Mouse (Mus musculus) mesoderm, embryonic 11.5 days (tissue): ENCODE measurements at regions not wholly inside any gene's neighbourhood (a gene's known extent, or its start where the extent isn't known, plus 50 kb on each side); places are given as distances from the start of the nearest gene placed in this dataset.

ENCODE experiments used
- DNase-seq: peaks from one replicate; pipeline ENCODE4 v3.0.0-alpha.2; 2012; ENCODE audit warnings: low read depth, low spot score

- peak; percentile 19 for DNase-seq
Observed at GRCm38 (mm10) chr15:31673038-31673437, 71.4 kb downstream of the Fam173b start.

- DNase-seq, result no peak
Observed at GRCm38 (mm10) chr15:31676771-31677191, 75.1 kb downstream of the Fam173b start.

GRCm38 (mm10) chr15:31693109-31693508, 91.5 kb downstream of the Fam173b start:
- DNase-seq, result no peak

- DNase-seq, result no peak
Observed at GRCm38 (mm10) chr15:31694877-31695671, 93.4 kb downstream of the Fam173b start.

- no peak for DNase-seq
Observed at GRCm38 (mm10) chr15:31703400-31703799, 101.7 kb downstream of the Fam173b start.

GRCm38 (mm10) chr15:31707416-31707815, 105.8 kb downstream of the Fam173b start:
- no peak for DNase-seq

- DNase-seq, result no peak
Observed at GRCm38 (mm10) chr15:31721019-31721418, 119.4 kb downstream of the Fam173b start.

GRCm38 (mm10) chr15:31722429-31722828, 120.8 kb downstream of the Fam173b start:
- DNase-seq, result no peak

- DNase-seq, result no peak
Observed at GRCm38 (mm10) chr15:31724252-31724651, 122.6 kb downstream of the Fam173b start.

GRCm38 (mm10) chr15:31729133-31729532, 127.5 kb downstream of the Fam173b start:
- DNase-seq, result no peak

GRCm38 (mm10) chr15:31741686-31742085, 140.0 kb downstream of the Fam173b start:
- peak; percentile 65 for DNase-seq

- no peak for DNase-seq
Observed at GRCm38 (mm10) chr15:31744570-31744969, 142.9 kb downstream of the Fam173b start.

GRCm38 (mm10) chr15:31752632-31753031, 151.0 kb downstream of the Fam173b start:
- no peak for DNase-seq

- peak; percentile 6 for DNase-seq
Observed at GRCm38 (mm10) chr15:31753578-31754281, 152.1 kb downstream of the Fam173b start.

- DNase-seq, result peak; percentile 16
Observed at GRCm38 (mm10) chr15:31768959-31769844, 167.6 kb downstream of the Fam173b start.

GRCm38 (mm10) chr15:31783081-31783480, 181.4 kb downstream of the Fam173b start:
- no peak for DNase-seq

GRCm38 (mm10) chr15:31785022-31785421, 183.4 kb downstream of the Fam173b start:
- DNase-seq, result no peak

GRCm38 (mm10) chr15:31798863-31799262, 197.2 kb downstream of the Fam173b start:
- no peak for DNase-seq

- no peak for DNase-seq
Observed at GRCm38 (mm10) chr15:31805522-31805921, 203.9 kb downstream of the Fam173b start.

- no peak for DNase-seq
Observed at GRCm38 (mm10) chr15:31815551-31815950, 213.9 kb downstream of the Fam173b start.

- peak; percentile 23 for DNase-seq
Observed at GRCm38 (mm10) chr15:31819219-31819618, 217.6 kb downstream of the Fam173b start.

- no peak for DNase-seq
Observed at GRCm38 (mm10) chr15:31827219-31827618, 225.6 kb downstream of the Fam173b start.
